Mouse (Mus musculus) left cerebral cortex, postnatal 10 days (tissue): ENCODE results near the gene Adprm. TPM values are rescaled to one million over a fixed set of nuclear protein-coding genes. Genes with fewer than 3 reads are reported as not detected.
A peak's percentile ranks its signal among the peaks of the same experiment; 100 is the strongest.

Experiments
- DNase-seq, 2 experiments: peaks; one replicate each; pipeline ENCODE4 v3.0.0; 2021 to 2022; ENCODE audit warnings: low spot score in 2 of 2, mixed read lengths in 1 of 2; ENCODE audit errors: extremely low spot score in 1 of 2
- intact Hi-C: fragments of 180-260 bp; cut with DNase I; formaldehyde crosslinking; loops from one replicate; pipeline ENCODE4 v1.15.1; 2025
- microRNA-seq: library from miRNA; unstranded; fragments of <30 nt; microRNA quantifications from one replicate; pipeline ENCODE4 v1.2.0, GENCODE M21; 2022
- total RNA-seq, 2 experiments: library from RNA; stranded (reverse); gene quantifications; 2 replicates each; pipeline ENCODE4 v1.2.3; 2021

Adprm gene
- total RNA-seq, 2 experiments from 2014 or later, result 23.0 to 26.1 TPM

DNA sequence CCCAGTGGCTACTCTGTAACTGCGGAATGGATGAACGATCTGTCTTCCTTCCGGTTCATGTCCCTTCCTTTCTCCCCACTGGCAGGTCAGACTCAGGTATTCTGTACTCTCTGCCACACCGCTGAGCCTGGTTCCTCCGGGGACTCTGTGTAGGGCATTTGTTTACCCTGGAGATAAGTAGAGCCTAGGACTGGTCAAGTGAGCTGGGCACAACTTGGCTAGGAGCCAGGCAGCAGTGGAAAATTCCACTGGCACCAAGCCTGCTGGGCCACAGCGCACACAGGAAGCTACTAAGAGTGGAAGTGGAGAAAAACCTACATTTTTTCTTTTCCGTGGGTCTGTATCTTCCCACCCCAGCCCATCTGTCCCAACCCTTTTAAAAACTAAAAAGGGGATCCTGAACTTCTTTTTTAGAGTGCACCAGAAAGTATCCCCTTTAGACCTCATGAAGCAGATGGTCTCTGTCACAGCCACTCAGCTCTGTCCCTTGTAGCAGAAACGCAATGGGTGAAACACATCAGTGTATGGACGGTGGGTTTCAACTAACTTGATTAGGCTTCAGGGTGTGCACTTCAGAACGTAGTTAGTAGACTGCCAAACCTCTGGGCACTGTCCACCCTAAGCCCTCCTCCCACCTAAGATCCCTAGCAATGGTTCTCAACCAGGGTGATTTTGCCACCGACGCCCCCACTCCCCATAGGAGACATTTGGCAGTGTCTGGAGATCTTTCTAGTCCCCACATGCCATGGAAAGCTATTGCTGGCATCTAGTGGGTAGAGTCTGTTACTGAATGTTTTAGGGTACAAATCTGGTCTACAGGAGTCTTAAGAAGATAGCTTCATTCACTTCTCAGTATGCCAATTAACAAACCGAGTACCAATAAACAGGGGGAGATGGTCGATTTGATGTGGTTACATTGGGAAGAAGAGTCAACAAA lies 53.7 kb downstream of the Adprm start:
- intact Hi-C loops, result no loop called here
- peak in 1 of 2 experiments; percentile 46 for DNase-seq

GRCm38 (mm10) chr11:66996446-66996845 lies 55.9 kb downstream of the Adprm start:
- intact Hi-C loops, result no loop called here
- no peak for DNase-seq

- intact Hi-C loops, result no loop called here
- DNase-seq, result no peak
Measured at GRCm38 (mm10) chr11:66993674-66994073, 58.7 kb downstream of the Adprm start.

GRCm38 (mm10) chr11:66992150-66992549 lies 60.2 kb downstream of the Adprm start:
- DNase-seq, result no peak

More at GRCm38 (mm10) chr11:66992150-66992549, 60.2 kb downstream of the Adprm start:
- intact Hi-C loops, result no loop called here

Small RNA genes lying within 50 kb of the gene (microRNA-seq; reads per million reads assigned to microRNA genes)
- gene Mir6923, result not detected

Other genes with a start within 250 kb of the Adprm start
- under 1 TPM; 0.18 to 0.51 TPM for gene Pirt, start 140.6 kb downstream of the Adprm start, total RNA-seq
- gene Tmem238l, start 96.0 kb downstream of the Adprm start, total RNA-seq, result not detected
- gene Tmem220, start 27.4 kb downstream of the Adprm start, total RNA-seq, result under 1 TPM; 0.43 to 0.51 TPM
- gene Sco1, start 76 bp upstream of the Adprm start, total RNA-seq, result 1 to 10 TPM; 8.3 to 8.9 TPM
- 1 to 10 TPM; 3.3 TPM for gene Myh3, start 25.7 kb upstream of the Adprm start, total RNA-seq
- under 1 TPM; 0.58 to 0.59 TPM for gene Myh2, start 118.4 kb upstream of the Adprm start, total RNA-seq
- gene Myh1, start 147.5 kb upstream of the Adprm start, total RNA-seq, result under 1 TPM; 0.32 to 0.45 TPM
- gene Myh4, start 185.4 kb upstream of the Adprm start, total RNA-seq, result under 1 TPM; 0.51 to 0.64 TPM
- 1 to 10 TPM; 1.2 to 1.5 TPM for gene Myh8, start 224.5 kb upstream of the Adprm start, total RNA-seq